Mouse (Mus musculus): ENCODE data around the gene Rnf19b. TPM values are rescaled to one million over a fixed set of nuclear protein-coding genes. Genes with fewer than 3 reads are reported as not detected.

Rnf19b gene
- polyA plus RNA-seq, 1 experiment: 47.8 TPM

Other genes with a start within 250 kb of the Rnf19b start
- 26.0 and 26.5 TPM in 2 replicates for gene Trim62, start 174.7 kb upstream of the Rnf19b start, polyA plus RNA-seq (2012; rRNA removed)
- 42.5 and 43.7 TPM in 2 replicates for gene Azin2, start 95.8 kb upstream of the Rnf19b start, polyA plus RNA-seq (2012; rRNA removed)
- 41.8 and 42.2 TPM in 2 replicates for gene Ak2, start 66.3 kb upstream of the Rnf19b start, polyA plus RNA-seq (2012; rRNA removed)
- gene Tmem54, start 47.3 kb downstream of the Rnf19b start, polyA plus RNA-seq (2012; rRNA removed): 0.32 TPM in 1 of 2 replicates, not detected in the other
- gene Hpca, start 63.8 kb downstream of the Rnf19b start, polyA plus RNA-seq (2012; rRNA removed): 560 and 728 TPM in 2 replicates
- 82.9 and 90.1 TPM in 2 replicates for gene Fndc5, start 78.7 kb downstream of the Rnf19b start, polyA plus RNA-seq (2012; rRNA removed)
- gene S100pbp, start 131.5 kb downstream of the Rnf19b start, polyA plus RNA-seq (2012; rRNA removed): 28.0 and 31.5 TPM in 2 replicates
- 72.0 and 72.5 TPM in 2 replicates for gene Yars, start 131.5 kb downstream of the Rnf19b start, polyA plus RNA-seq (2012; rRNA removed)
- gene C77080, start 203.1 kb downstream of the Rnf19b start, polyA plus RNA-seq (2012; rRNA removed): 7.5 and 9.2 TPM in 2 replicates
- 1.3 TPM in 2 replicates for gene Sync, start 229.3 kb downstream of the Rnf19b start, polyA plus RNA-seq (2012; rRNA removed)